Mouse (Mus musculus): ENCODE results near the gene Muc5ac. TPM values are rescaled to one million over a fixed set of nuclear protein-coding genes. Genes with fewer than 3 reads are reported as not detected.
A peak's percentile ranks its signal among the peaks of the same experiment; 100 is the strongest.

The Muc5ac gene
- polyA plus RNA-seq (2014; fragmentation: Nextera tagmentation; extraction: Ambion mirVana) = not detected in 2 replicates

DNA sequence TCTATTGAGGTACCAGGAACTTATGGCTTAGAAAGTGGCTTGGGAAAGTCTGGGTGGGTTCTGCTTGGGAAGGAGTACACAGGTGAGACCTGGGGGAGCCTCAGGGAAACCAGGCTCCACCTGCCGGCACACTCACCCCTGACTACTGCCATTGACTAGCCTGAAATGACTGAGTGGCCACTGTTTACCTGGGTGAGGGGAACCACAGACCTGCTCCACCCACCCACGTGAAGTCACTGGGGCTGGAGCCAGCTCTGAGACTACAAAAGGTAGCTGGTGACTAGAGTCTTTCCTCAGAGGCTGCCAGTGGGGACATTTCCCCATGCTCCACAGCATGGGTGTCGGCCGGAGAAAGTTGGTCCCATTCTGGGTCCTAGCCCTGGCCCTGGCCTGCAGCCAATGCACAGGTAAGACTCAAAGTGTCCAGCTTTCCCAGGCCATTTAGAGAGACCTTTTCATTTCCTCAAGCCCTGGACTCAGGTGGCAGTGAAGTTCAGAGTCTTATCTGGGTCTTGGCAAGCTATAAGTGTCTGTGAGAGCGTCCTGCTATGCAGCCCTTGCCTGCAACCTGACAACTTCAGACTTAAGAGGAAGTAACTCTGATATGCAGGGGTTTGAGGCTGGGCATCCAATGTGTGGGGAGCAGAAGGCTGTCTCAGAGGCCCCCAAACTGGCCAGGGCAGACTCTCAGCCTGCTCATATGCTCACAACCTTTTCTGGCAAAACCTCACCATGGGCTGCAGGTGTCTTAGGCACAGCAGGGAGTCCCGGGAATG, at the start of gene Muc5ac:
TSS of gene Muc5ac (plus strand) at position 296 of the 776 bp plus-strand sequence.
- Histone ChIP-seq H3K27ac (ENCODE audit: low read depth, low read length) (no peak within 1 kb of the TSS), H3K4me3 (ENCODE audit: low read length) (no peak within 1 kb of the TSS), H3K27me3 (ENCODE audit: control insufficient read depth, insufficient read depth, low read length) (no peaks in the 10 kb centered on the region), H3K4me2 (replicated peaks; ENCODE audit: low read depth, low read length) (no peak within 1 kb of the TSS), H3K36me3 (ENCODE audit: control insufficient read depth, insufficient read depth, low read length) (no peaks in the 10 kb centered on the region), H3K9ac (ENCODE audit: low read depth, low read length) (no peak within 1 kb of the TSS), H3K4me1 (ENCODE audit: control insufficient read depth, insufficient read depth, low read length) (no peaks in the 10 kb centered on the region), H3K9me3 (ENCODE audit: control insufficient read depth, low read length) (no peaks in the 10 kb centered on the region)
- 85% methylated on average over 6 of the region's 6 CpGs for WGBS
- no peak for ATAC-seq (ENCODE audit: low FRiP score, low TSS enrichment)

DNA sequence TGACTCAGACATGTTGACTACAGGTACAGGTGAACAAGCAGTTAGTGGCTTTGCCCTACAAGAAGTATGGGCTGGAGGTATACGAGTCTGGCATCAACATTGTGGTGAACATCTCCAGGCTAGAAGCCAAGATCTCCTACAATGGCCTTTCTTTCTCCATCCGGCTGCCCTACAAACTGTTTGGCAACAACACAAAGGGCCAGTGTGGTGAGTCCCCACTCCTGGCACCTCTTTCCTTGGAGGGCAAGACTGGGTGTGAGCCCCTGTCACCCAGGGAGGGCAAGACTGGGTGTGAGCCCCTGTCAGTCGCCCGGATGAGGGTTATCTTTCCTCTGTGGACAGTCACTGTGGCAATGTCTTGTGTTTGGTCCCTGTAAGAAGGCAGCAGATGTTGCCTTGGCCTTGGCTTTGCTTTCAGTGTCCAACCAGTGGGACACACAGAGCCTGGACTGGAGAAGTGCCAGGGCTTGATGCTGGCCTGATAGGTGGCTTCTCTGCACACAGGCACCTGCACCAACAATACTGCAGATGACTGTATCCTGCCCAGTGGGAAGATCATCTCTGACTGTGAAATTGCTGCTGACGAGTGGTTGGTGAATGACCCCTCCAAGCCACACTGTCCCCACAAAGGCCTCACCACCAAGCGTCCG, 41.2 kb upstream of the Muc5ac start:
- no peak for ATAC-seq (ENCODE audit: low FRiP score, low TSS enrichment)
- 81% methylated on average over 7 of the region's 7 CpGs for WGBS

DNA sequence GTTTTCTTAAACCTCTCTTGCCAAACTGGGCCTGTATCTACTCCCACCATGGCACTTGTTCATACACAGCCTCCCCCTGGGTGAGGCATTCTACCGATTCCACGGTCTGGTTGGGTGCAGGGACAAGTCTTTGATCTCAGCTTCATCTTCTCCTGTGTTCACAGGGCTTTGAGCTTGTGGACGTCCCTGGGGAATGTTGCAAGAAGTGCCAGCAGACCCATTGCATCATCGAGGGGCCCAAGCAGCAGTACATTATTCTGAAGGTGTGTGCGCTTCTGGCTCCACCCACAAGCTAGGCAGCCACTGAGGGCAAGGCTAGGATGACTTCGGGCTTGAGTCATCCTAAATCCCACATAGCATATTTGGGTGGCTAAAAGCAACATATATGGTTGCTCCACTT, 36.3 kb upstream of the Muc5ac start:
- Histone ChIP-seq H3K27ac (ENCODE audit: low read depth, low read length) (no peak overlapping the region), H3K27me3 (ENCODE audit: control insufficient read depth, insufficient read depth, low read length) (no peaks in the 10 kb centered on the region; the same call in 1 of the 2 replicates), H3K9me3 (ENCODE audit: control insufficient read depth, low read length) (no peaks in the 10 kb centered on the region), H3K4me3 (ENCODE audit: low read length) (no peak overlapping the region), H3K9ac (ENCODE audit: low read depth, low read length) (no peak overlapping the region), H3K36me3 (ENCODE audit: control insufficient read depth, insufficient read depth, low read length) (no peaks in the 10 kb centered on the region), H3K4me2 (replicated peaks; ENCODE audit: low read depth, low read length) (no peak overlapping the region), H3K4me1 (ENCODE audit: control insufficient read depth, insufficient read depth, low read length) (no peaks in the 10 kb centered on the region)
- WGBS = 84% methylated on average over 6 of the region's 6 CpGs
- no peak for ATAC-seq (ENCODE audit: low FRiP score, low TSS enrichment)

More for the DNA sequence above, 41.2 kb upstream of the Muc5ac start:
- no peak overlapping the region for H3K4me2 ChIP-seq (replicated peaks; ENCODE audit: low read depth, low read length)
- H3K9ac ChIP-seq (ENCODE audit: low read depth, low read length) = no peak overlapping the region
- no peaks in the 10 kb centered on the region for H3K27me3 ChIP-seq (ENCODE audit: control insufficient read depth, insufficient read depth, low read length)
- no peaks in the 10 kb centered on the region for H3K9me3 ChIP-seq (ENCODE audit: control insufficient read depth, low read length)
- no peaks in the 10 kb centered on the region for H3K36me3 ChIP-seq (ENCODE audit: control insufficient read depth, insufficient read depth, low read length)
- H3K4me3 ChIP-seq (ENCODE audit: low read length) = no peak overlapping the region
- no peaks in the 10 kb centered on the region for H3K4me1 ChIP-seq (ENCODE audit: control insufficient read depth, insufficient read depth, low read length)
- H3K27ac ChIP-seq (ENCODE audit: low read depth, low read length) = no peak overlapping the region

DNA sequence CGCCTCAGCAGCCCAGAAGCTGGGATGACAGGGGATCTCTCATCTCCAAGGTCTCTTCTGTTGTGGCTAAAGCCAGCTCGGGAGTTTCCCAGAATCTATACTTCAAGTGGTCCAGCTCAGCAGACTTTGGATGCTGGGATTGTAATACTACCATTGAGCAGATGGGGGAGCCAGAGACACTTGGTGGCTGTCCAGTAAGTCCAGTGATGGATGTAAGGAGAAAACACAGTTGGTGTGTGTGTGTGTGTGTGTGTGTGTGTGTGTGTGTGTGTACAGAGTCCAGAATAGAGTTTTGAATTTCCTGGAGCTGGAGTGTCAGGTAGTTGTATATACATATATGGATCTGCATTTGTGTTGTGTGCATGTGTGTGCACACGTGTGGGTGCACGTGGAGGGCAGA, 32.9 kb upstream of the Muc5ac start:
- Histone ChIP-seq H3K4me1 (ENCODE audit: control insufficient read depth, insufficient read depth, low read length) (no peaks in the 10 kb centered on the region), H3K4me2 (replicated peaks; ENCODE audit: low read depth, low read length) (no peak overlapping the region), H3K4me3 (ENCODE audit: low read length) (no peak overlapping the region), H3K9ac (ENCODE audit: low read depth, low read length) (no peak overlapping the region), H3K36me3 (ENCODE audit: control insufficient read depth, insufficient read depth, low read length) (no peaks in the 10 kb centered on the region), H3K27ac (ENCODE audit: low read depth, low read length) (no peak overlapping the region), H3K9me3 (ENCODE audit: control insufficient read depth, low read length) (no peaks in the 10 kb centered on the region), H3K27me3 (ENCODE audit: control insufficient read depth, insufficient read depth, low read length) (no peaks in the 10 kb centered on the region; the same call in 1 of the 2 replicates)
- peak; percentile 60; the same call in 1 of the 2 replicates for ATAC-seq (ENCODE audit: low FRiP score, low TSS enrichment)
- 50% methylated on average over 4 of the region's 4 CpGs for WGBS

DNA sequence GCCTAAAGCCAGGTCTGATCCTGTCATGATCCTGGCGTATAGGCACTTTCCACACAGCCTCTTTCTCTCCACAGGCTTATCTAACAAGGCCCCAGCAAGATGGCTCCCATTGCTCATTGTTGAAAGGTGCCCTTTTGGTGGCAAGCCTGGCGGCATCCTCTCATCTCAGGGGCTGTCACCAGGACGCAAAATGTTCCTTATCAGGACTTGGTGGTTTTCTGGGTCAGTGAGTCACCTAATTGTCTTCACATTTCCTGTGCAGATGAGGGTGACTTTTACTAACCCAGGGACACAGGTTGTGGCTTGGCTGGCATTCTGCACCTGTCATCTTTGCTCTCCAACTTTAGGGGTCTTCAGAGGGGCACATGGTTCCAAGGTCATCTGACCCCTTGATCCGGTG, 30.5 kb upstream of the Muc5ac start:
- Histone ChIP-seq H3K9me3 (ENCODE audit: control insufficient read depth, low read length) (no peaks in the 10 kb centered on the region), H3K9ac (ENCODE audit: low read depth, low read length) (no peak overlapping the region), H3K27me3 (ENCODE audit: control insufficient read depth, insufficient read depth, low read length) (no peaks in the 10 kb centered on the region; the same call in 1 of the 2 replicates), H3K27ac (ENCODE audit: low read depth, low read length) (no peak overlapping the region), H3K4me2 (replicated peaks; ENCODE audit: low read depth, low read length) (no peak overlapping the region), H3K36me3 (ENCODE audit: control insufficient read depth, insufficient read depth, low read length) (no peaks in the 10 kb centered on the region), H3K4me3 (ENCODE audit: low read length) (no peak overlapping the region), H3K4me1 (ENCODE audit: control insufficient read depth, insufficient read depth, low read length) (no peaks in the 10 kb centered on the region)
- 67% methylated on average over 4 of the region's 4 CpGs for WGBS
- ATAC-seq (ENCODE audit: low FRiP score, low TSS enrichment) = no peak

DNA sequence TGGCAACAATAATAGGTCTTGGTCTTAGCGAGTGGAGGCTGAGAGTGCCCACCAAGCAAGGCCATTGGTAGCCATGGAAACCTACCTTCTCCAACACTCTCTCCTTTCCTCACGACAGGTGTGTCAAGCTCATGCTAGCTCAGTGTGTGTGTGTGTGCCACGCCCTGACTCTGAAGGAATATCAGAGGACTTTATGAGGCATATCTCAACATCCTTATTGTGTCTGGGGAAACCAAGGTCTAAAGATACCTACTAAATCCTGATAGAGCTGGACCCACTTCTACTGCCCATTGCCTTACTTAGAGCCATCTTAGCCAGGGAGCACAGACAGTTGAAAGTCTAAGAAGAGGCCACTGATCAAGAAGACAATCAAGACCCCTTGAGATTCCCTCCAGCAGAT, 18.3 kb upstream of the Muc5ac start:
- no peaks in the 10 kb centered on the region for H3K4me1 ChIP-seq (ENCODE audit: control insufficient read depth, insufficient read depth, low read length)
- no peak overlapping the region for H3K27ac ChIP-seq (ENCODE audit: low read depth, low read length)
- H3K9me3 ChIP-seq (ENCODE audit: control insufficient read depth, low read length) = no peaks in the 10 kb centered on the region
- H3K36me3 ChIP-seq (ENCODE audit: control insufficient read depth, insufficient read depth, low read length) = no peaks in the 10 kb centered on the region
- H3K4me2 ChIP-seq (replicated peaks; ENCODE audit: low read depth, low read length) = no peak overlapping the region
- ATAC-seq (ENCODE audit: low FRiP score, low TSS enrichment) = no peak
- no peak overlapping the region for H3K9ac ChIP-seq (ENCODE audit: low read depth, low read length)
- no peak overlapping the region for H3K4me3 ChIP-seq (ENCODE audit: low read length)
- no peaks in the 10 kb centered on the region for H3K27me3 ChIP-seq (ENCODE audit: control insufficient read depth, insufficient read depth, low read length)
- 80% methylated on average over 3 of the region's 3 CpGs for WGBS

DNA sequence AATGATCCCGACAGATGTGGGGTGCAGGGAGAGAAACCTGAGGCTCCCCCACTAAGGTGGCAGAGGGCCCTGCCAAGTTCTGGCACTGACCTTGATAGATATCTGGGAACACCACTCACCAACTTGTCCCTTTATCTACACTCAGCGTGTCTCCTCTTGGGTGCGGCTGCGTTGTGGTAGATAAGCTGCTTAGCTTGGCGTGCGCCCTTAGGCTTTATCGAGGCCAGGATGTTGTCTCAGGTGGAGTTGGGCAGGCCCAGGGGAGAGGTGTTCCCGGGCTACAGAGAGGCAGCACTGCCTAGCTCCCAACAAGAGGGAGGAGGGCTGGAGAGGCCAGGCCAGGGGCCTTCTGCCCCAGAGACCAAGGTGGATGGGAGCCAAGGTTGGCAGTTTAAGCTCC, 17.8 kb upstream of the Muc5ac start:
- Histone ChIP-seq H3K27ac (ENCODE audit: low read depth, low read length) (no peak overlapping the region), H3K9ac (ENCODE audit: low read depth, low read length) (no peak overlapping the region), H3K4me2 (replicated peaks; ENCODE audit: low read depth, low read length) (no peak overlapping the region), H3K36me3 (ENCODE audit: control insufficient read depth, insufficient read depth, low read length) (no peaks in the 10 kb centered on the region), H3K4me3 (ENCODE audit: low read length) (no peak overlapping the region), H3K9me3 (ENCODE audit: control insufficient read depth, low read length) (no peaks in the 10 kb centered on the region), H3K27me3 (ENCODE audit: control insufficient read depth, insufficient read depth, low read length) (no peaks in the 10 kb centered on the region), H3K4me1 (ENCODE audit: control insufficient read depth, insufficient read depth, low read length) (no peaks in the 10 kb centered on the region)
- ATAC-seq (ENCODE audit: low FRiP score, low TSS enrichment) = no peak
- 89% methylated on average over 8 of the region's 8 CpGs for WGBS

DNA sequence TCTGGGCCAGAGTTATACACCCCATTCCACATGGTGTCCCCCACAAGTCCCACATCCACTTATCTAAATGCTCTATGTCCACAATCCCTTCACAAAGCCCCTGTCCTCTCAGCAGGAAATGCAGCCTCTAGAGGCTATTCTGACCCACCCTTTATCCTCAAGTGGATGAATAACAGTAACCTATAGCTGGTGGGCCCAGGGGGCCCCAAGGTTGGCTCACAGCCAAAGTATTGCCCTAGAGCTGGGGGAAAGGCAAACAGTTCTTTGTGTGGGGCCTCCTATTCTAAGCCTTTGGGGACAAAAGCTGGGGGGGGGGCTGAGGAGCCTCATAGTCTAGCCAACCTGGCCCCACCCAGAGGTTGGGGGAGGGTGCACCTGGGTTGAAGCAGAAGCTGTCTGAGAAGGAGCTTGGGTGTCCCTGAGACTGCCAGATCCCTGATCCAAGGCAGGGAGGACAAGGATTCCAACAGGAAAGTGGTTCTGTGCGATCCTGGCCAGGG, 16.7 kb upstream of the Muc5ac start:
- Histone ChIP-seq H3K9me3 (ENCODE audit: control insufficient read depth, low read length) (no peaks in the 10 kb centered on the region), H3K4me2 (replicated peaks; ENCODE audit: low read depth, low read length) (no peak overlapping the region), H3K36me3 (ENCODE audit: control insufficient read depth, insufficient read depth, low read length) (no peaks in the 10 kb centered on the region), H3K4me3 (ENCODE audit: low read length) (no peak overlapping the region), H3K27me3 (ENCODE audit: control insufficient read depth, insufficient read depth, low read length) (no peaks in the 10 kb centered on the region), H3K9ac (ENCODE audit: low read depth, low read length) (no peak overlapping the region), H3K4me1 (ENCODE audit: control insufficient read depth, insufficient read depth, low read length) (no peaks in the 10 kb centered on the region), H3K27ac (ENCODE audit: low read depth, low read length) (no peak overlapping the region)
- WGBS = 92% methylated on average over 1 of the region's 1 CpGs
- ATAC-seq (ENCODE audit: low FRiP score, low TSS enrichment) = no peak

DNA sequence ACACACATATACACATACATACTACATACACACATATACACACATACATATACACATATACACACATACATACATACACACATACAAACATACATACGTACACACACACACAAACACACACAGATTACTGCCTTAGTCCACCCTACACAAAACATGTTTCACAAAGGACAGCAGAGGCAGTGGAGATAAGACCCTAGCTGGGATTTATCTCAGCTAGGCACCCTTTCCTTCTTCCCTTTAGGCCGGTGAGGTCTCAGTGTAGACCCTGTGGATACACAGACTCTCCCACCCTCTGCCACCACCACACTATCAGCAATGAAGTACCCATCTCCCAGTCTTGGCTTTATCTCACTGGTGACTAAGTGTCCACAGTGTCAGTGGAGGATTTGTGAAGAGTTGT, 13.9 kb upstream of the Muc5ac start:
- no peaks in the 10 kb centered on the region for H3K9me3 ChIP-seq (ENCODE audit: control insufficient read depth, low read length)
- no peak overlapping the region for H3K9ac ChIP-seq (ENCODE audit: low read depth, low read length)
- H3K36me3 ChIP-seq (ENCODE audit: control insufficient read depth, insufficient read depth, low read length) = no peaks in the 10 kb centered on the region
- ATAC-seq (ENCODE audit: low FRiP score, low TSS enrichment) = no peak
- H3K4me3 ChIP-seq (ENCODE audit: low read length) = no peak overlapping the region
- no peaks in the 10 kb centered on the region for H3K4me1 ChIP-seq (ENCODE audit: control insufficient read depth, insufficient read depth, low read length)
- H3K27ac ChIP-seq (ENCODE audit: low read depth, low read length) = no peak overlapping the region
- H3K4me2 ChIP-seq (replicated peaks; ENCODE audit: low read depth, low read length) = no peak overlapping the region
- 85% methylated on average over 2 of the region's 2 CpGs for WGBS
- H3K27me3 ChIP-seq (ENCODE audit: control insufficient read depth, insufficient read depth, low read length) = no peaks in the 10 kb centered on the region
